Mouse (Mus musculus) activated CD4-positive, CD25-positive, alpha-beta regulatory T cell, adult 4 months (primary cell): ENCODE measurements around the gene Cnnm3. TPM values are rescaled to one million over a fixed set of nuclear protein-coding genes. Genes with fewer than 3 reads are reported as not detected.
A peak's percentile ranks its signal among the peaks of the same experiment; 100 is the strongest.

Experiments used
- ATAC-seq: one replicate; pipeline ENCODE4 v1.8.0; 2017
- polyA plus RNA-seq, 2 experiments: library from polyadenylated mRNA; unstranded; fragments of 100-300 nt; shearing (Covaris generic); gene quantifications; one replicate each; pipeline ENCODE4 v1.2.1; 2017

Cnnm3 gene
- polyA plus RNA-seq, 2 experiments from 2014 or later, result 4.0 to 5.5 TPM

GRCm38 (mm10) chr1:36558031-36558993 lies 46.6 kb downstream of the Cnnm3 start, which contains the start of gene Sema4c:
Gene Sema4c (minus strand): TSS chr1:36558349.
- peak; percentile 44 for ATAC-seq

- ATAC-seq, result no peak
Measured at GRCm38 (mm10) chr1:36559256-36559655, 47.6 kb downstream of the Cnnm3 start.

GRCm38 (mm10) chr1:36559888-36560287 lies 48.2 kb downstream of the Cnnm3 start:
- no peak for ATAC-seq

GRCm38 (mm10) chr1:36560903-36561302 lies 49.2 kb downstream of the Cnnm3 start:
- ATAC-seq, result no peak

- no peak for ATAC-seq
Measured at GRCm38 (mm10) chr1:36562388-36562787, 50.7 kb downstream of the Cnnm3 start.

GRCm38 (mm10) chr1:36563197-36563596 lies 51.5 kb downstream of the Cnnm3 start:
- ATAC-seq, result no peak

GRCm38 (mm10) chr1:36563632-36564031 lies 52.0 kb downstream of the Cnnm3 start:
- no peak for ATAC-seq

- no peak for ATAC-seq
Measured at GRCm38 (mm10) chr1:36564101-36564500, 52.4 kb downstream of the Cnnm3 start.

- no peak for ATAC-seq
Measured at GRCm38 (mm10) chr1:36566425-36566824, 54.8 kb downstream of the Cnnm3 start.

GRCm38 (mm10) chr1:36567818-36568603 lies 56.3 kb downstream of the Cnnm3 start:
- no peak for ATAC-seq

- ATAC-seq, result no peak
Measured at GRCm38 (mm10) chr1:36568776-36569175, 57.1 kb downstream of the Cnnm3 start.

GRCm38 (mm10) chr1:36569694-36570276 lies 58.1 kb downstream of the Cnnm3 start:
- no peak for ATAC-seq

GRCm38 (mm10) chr1:36570320-36570719 lies 58.7 kb downstream of the Cnnm3 start:
- no peak for ATAC-seq

GRCm38 (mm10) chr1:36571627-36572026 lies 60.0 kb downstream of the Cnnm3 start:
- ATAC-seq, result peak; percentile 54

GRCm38 (mm10) chr1:36572140-36572700 lies 60.6 kb downstream of the Cnnm3 start:
- no peak for ATAC-seq

- ATAC-seq, result no peak
Measured at GRCm38 (mm10) chr1:36572709-36573108, 61.0 kb downstream of the Cnnm3 start.

- no peak for ATAC-seq
Measured at GRCm38 (mm10) chr1:36573524-36573923, 61.9 kb downstream of the Cnnm3 start.

GRCm38 (mm10) chr1:36574196-36574955 lies 62.7 kb downstream of the Cnnm3 start:
- ATAC-seq, result no peak

GRCm38 (mm10) chr1:36575347-36575746 lies 63.7 kb downstream of the Cnnm3 start:
- no peak for ATAC-seq

- no peak for ATAC-seq
Measured at GRCm38 (mm10) chr1:36576991-36577675, 65.5 kb downstream of the Cnnm3 start.
